Mouse (Mus musculus) kidney, adult 18-20 months (tissue): ENCODE measurements at regions not wholly inside any gene's neighbourhood (a gene's known extent, or its start where the extent isn't known, plus 50 kb on each side); places are given as distances from the start of the nearest gene placed in this dataset.
"Not testable (repeated sequence)": the region's sequence is repeated elsewhere in the genome, so short reads cannot be mapped to it uniquely, and the experiment has no call there.

Source experiments
- DNase-seq: peaks from one replicate; pipeline ENCODE4 v3.0.0; 2021

DNA sequence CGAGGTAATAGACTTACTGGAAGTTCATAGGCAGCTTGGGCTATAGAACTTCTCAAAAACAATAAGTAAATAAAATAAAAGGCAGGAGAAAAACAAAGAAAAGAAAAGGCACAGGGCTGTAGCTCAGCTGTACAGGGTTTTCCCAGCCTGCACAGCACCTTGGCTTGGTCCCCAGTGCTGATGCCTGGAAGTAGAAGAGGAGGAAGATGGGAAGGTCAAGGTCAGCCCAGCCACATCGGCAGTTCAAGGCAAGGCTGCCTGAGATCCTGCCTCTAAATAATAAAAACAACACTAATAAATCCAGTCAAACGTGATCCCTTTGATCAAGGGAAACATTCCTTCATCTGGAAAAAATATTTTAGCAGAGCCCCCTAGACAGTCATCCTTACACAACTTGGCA is 103.1 kb downstream of the Cenpf start:
- DNase-seq: no peak

DNA sequence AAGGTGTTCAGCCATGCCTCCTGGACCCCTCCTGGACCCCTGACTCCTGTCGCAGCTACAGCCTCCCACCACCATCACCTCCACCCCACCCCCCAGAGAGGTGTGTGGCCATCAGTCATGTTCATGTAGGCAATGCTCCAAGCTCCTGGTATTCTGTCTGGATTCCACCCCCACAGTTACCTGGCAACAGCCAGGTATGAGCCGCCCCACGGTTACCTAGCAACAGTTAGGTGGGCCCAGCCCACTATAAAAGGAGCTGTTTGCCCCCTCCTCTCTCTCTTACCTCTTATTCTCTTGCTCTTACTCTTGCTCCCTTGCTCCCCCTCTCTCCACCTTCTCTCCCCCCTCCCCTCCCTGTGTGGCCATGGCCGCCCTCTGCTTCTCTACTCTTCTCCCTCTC is 106.5 kb downstream of the Cenpf start:
- DNase-seq: no peak

DNA sequence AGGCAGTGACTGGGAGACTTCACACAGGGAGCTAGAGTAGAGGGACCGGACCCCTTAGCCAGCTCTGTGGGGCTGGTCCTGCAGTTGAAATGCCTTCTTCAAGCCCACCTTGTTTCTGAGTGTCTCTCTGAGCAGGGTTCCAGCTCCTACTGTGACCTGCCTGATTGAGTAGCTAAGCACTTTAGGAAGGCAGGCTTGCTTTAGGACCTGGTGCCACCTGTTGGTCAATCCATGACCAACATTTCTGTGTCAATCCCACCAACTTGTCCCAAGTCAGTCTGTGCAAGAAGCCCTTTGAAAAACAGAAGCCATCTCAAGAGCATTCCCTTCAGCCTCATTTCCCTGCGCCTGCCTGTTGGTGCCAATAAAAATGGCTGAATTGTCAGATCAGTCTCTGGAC is 108.5 kb downstream of the Cenpf start:
- DNase-seq: peak; percentile 55

DNA sequence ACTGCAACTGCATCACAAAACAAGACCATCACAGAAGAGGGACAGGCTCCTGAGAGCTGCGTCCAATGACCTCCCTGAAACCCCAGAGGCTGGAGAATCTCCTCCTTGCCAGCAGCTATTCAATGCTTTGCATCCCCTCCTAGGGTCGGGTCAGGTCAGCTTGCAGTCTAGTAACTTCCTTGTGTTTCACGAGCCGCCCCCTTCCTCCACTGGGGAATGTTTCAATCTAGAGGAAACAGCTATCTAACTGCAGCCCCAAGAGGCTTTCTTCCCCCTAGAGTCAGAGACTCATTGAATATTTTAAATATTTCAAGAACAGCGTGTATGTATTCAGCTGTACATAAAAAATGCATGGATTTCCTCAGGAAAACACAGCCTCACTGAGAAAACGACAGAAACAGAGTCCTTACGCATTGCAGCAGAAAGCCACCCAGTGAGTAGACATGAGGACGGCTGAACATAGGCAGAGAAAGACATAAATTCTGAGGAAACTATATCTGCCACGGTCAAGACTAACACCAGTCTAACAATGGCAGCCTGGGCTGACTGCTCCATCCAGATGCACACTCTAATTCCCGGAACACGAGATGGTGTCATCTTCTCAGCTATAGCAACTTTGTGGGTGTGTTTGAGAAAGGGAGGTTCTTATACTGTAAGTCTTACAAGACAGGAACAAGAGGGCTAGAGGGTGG is 111.4 kb downstream of the Cenpf start:
- DNase-seq: no peak

DNA sequence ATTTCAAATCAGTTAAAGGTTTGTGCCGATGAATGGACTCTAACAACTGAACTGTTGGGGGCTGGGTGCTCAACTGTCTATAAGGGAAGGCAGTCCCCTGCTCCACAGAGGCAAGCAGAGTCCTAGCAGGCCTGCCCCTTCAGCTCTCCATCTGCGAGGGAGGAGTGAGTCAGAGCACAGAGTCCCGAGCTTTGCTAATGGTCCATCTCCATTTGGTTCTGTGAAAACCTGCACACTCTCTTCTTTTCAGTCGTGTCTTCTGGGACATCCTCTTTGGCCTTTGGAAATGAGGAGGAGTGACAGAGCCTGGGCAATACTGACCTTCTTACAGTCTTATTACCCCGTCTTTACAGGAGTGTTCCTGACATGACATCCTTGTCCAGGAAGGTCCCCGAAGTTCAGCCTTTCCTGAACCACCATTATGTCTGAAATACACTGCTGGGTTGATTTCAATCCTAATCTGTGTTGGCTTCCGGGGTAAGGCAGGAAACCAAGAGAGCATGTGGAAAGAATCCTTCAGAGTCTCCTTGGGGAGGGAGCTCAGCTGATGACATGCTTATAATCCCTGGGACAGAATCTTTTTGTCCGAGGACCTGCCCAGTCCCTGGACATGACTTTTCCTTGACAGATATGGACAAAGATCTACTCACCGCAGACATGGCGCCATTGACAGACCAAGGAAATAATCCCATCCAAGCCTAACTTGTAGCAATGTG is 112.2 kb downstream of the Cenpf start:
- DNase-seq: no peak

DNA sequence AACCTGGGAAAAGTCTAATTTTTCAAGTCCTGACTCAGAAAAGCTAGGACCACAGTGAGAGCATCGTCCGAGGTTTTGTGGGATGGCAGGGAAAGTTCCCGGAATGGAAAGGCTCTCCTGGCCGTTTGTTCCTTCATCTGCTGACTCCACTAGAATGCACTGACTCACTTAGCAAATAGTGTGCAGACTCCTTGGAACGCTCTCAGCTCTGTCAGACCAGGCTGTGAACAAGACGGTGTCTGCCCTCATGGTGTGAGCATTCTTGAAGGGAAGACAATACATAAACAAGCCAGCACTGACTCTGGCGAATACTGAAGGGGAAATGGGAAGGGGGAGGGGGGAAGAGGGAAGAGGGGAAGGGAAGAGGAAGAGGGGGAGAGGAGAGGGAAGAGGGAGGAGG is 121.4 kb downstream of the Cenpf start:
- DNase-seq: no peak

DNA sequence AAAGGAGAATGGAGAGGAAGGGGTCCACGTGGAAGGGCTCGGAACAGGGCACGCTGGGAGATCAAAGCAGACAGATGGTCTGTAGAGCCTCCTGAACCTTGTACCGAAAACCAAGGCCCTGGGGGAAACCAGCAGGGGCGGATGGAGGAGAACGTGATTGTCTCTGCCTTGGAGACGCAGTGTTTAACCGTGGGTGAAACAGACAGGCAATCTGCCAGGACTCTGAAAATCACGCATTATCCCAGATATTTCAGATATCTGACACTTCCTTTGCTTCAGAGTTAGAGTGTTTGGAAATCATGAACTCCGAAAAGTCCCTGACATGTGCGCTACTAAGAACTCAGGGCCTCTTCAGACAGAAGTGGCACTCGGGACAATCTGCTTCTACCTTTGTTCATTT is 126.1 kb downstream of the Cenpf start:
- no peak for DNase-seq

DNA sequence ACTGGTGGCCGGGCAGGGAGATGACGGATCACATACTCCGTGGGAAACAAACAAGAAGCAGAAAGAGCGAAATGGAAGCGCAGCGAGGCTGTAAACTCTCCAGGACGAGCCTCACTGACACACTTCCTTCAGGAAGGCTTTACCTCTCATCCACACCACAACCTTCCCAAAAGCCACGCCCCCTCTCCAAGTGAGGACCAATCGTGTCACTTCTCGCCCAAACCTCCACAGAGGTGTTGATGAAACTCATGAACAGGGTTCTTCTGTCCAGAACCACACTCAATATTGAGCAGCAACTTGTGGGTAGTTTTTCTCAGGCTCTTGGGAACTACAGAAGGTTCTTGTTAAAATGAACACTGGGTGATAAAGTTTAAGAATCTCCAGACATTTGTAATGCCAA is 127.3 kb downstream of the Cenpf start:
- no peak for DNase-seq

DNA sequence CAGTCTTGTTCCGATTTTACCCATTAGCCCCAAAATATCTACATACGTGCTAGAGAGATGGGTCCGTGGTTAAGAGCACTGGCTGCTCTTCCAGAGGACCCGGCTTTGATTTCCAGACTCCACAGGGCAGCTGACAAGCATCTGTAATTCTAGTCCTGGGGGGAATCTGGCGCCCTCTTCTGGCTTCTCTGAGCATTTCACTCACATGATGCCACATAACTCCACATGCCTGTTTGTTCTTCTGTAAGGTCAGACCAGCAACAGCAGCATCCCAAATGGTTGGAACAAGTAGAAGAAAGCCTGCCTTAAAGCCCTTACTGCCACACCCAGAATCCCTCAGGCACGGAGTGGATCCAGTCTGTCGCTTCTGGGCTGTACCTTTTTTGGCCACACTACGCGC is 137.0 kb downstream of the Cenpf start:
- no peak for DNase-seq

DNA sequence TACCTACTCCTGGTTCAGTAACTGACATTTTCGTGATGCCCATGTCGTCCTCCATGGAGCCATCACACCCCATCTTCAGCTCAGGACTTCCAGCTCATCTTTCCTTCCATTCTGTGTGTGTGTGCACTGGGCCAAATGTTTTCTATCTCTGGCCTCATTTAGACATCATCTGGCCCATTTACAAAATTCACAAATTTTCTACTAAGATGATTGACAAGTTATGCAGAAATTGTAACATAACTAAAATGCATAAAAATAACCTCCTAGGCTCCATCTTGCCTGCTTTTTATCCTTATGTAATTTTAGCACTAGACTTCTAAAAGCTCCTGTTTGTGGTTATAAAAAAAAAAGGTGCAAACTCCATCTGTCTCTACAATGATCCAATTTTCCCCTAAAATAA is 130.8 kb upstream of the Kcnk2 start:
- DNase-seq: no peak

DNA sequence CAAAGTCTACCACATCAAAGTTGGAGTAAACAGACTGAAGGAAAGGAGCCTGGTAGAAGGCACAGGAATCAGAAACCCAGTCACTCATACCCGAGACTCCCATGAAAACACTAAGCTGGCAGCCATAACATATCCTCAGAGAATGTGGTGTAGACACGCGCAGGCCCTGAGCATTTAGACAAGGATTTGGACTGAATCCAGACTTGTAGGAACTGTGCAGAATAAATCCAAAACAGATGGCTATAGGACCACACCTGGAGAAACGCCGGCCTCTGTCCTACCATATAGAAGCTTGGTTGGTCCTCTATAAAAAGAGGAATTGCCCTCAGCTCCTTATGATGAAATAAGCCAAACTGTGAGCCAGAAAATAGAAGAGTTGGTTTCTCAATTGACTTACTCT is 124.3 kb upstream of the Kcnk2 start:
- no peak for DNase-seq

DNA sequence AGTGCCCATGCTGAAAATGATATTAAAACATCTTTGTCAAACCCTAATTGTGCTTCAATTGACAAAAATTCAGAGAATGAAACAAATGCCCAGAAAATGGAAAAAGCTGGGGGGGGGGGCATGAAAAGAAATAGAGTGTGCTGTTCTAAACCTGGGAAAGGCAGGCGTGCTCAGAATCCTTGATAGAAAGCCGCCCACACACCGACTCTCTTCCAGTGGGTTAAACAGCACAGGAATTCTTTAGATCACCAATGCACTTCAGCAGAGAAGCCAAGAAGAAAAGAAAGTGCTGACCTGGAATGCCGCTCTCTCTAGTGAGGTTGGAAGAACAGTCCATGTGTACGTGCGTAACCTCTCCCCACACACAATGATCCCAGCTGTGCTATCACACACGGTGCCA is 113.4 kb upstream of the Kcnk2 start:
- no peak for DNase-seq

DNA sequence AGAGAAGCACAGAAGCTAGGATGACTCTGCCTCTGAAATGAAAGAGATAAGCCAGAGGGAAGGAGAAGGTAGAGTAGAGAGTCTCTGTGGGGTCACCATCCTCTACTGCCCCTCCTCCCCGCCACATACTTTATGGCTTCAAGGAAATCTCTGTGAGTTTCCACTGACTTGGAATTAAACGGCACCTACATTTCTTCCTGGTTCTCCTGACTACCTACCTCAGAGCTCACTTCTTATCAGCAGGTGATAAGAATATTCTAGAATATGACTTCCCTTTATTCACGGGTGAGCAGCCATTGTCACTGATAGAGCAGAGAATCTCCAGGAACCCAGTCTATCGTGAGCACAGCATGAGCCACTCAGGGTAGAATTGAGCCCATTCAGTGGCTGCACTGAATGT is 111.3 kb upstream of the Kcnk2 start:
- DNase-seq: no peak

DNA sequence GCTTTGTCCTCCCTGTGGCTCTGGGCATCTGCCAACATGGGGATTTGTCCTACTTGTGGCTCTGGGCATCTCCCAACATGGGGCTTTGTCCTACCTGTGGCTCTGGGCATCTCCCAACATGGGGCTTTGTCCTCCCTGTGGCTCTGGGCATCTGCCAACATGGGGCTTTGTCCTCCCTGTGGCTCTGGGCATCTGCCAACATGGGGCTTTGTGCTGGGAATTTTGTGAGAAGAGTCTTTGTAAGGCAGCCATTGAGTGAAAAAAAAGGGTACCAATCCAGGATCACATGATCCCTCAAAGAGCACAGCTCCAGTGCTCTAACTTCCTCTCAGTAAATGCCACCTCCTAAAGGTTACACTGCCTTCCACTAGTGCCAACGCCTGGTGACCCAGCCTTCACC is 105.2 kb upstream of the Kcnk2 start:
- DNase-seq: not testable (repeated sequence)

DNA sequence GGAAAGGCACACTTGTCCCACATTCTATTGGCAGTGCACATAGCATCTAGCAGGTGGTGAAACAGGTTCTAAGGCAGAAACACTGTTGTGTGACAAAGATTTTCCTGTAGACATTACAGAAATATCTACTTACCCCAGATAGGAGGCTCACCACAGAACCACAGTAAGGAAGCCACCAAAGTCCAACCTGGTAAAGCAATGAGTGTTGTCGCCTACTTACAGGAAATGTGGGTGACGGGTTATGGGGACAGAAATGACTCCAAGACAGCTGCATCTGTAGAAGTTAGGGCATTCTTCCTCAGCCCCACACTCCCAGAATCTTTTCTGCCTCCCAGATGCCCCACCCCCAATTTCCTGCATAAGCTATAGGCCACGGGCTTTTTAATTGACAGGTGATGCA is 97.6 kb upstream of the Kcnk2 start:
- no peak for DNase-seq

DNA sequence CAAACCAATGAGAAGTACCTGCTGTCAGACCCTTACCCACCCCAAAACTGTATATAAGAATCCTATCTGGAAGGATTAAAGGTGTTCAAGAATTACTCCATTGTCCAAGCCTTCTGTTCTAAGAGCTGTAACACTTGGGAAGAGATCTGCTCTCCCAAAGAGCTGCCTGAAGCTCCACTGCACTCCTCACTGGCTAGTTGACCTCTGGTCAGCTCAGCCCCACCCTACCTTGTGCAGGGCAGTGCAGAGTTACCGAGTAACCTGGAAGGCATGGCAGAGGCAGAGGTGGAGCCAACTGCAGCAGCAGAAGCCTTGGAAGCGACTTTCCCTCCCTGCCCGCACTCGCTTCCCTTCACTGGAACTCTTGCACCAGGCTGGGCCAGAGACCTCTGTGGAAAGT is 97.1 kb upstream of the Kcnk2 start:
- peak; percentile 45 for DNase-seq

DNA sequence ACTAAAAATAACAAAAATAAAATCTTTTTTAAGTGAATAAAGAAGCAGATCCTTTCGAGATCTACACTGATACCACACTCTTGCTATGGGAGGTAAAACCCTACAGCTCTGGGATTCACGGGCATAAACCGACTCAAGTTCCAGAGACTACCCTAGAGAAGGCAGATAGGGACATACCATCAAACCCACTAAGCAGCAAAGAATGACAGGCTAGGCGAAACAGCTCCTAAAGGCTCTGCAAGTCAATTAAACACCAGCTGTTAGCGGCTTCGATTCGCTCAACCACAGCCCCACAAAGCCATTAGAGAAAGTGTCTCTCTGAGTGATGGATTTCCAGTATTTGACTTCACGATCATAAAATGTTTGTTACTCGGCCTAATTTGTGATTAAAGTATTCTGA is 95.0 kb upstream of the Kcnk2 start:
- DNase-seq: no peak

DNA sequence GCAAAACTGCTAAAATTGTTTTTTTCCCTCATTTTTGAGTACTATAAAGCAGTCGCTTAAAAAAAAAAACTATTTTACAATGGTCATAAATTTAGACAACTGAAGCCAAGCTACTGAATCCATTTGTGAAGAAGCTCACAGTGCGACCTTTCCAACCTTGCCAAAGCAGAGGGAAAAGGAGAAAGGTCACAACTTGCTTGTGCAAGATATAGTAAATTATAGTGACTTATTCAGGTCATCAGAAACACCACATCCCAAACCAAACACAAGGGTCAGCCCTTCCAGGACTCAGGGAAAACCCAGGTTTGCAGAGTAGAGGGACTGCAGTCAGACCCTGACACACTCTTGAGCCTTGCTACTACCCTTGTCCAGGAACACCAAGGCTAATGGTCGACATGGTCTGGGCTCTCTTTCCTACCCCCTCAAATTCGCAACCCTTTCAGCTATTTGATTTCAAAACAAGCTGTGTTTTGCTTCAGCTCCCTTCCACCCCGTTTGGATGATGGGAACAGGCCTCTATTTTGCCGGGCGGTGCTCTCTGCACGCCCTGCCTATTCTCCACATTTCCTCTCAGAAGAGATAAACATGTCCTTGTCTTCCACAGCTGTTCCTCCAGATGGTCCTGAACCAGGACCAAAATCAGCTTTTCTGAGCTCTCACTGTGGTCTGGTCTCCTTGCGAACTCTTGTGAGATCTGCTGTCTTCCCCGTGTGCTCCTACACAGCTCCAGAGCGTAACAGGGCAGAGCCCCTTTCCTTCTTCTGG is 93.5 kb upstream of the Kcnk2 start:
- peak; percentile 27 for DNase-seq

DNA sequence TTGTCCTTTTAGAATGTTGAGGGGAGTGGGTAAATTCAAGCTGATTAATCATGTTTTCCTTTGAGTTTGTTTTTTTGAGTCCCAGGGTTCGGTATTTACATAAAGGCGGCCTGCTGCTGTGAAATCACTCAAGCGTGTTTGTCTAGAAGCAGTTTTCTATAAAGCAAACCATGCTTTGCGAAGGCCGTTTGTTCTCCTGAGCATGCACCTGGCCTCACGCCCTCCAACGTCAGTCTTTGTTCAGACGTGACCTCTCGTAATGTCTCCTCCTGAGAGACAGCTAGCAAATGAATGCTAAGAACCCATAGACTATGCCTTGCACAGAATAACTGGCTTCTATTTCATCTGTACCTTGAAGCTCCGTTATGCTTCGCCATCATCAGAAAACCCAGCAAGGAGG is 92.8 kb upstream of the Kcnk2 start:
- DNase-seq: no peak

DNA sequence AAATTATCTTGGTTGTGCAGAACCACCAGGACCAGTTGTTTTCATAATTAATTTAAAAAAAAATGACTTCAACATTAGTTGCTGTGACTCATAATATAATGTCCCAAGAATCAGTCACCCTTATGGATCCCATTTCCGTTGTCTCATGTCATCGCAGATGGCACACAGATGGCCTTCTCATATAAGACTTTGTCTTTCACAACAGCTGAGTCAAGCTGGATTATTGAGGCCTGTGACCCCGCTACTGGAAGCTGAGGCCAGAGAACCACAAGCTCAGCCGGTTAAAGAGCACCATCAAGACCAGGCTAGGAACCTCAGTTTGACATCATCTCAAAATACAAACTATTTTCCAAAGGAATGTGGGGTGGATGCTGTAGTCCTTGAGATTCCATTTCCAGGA is 83.3 kb upstream of the Kcnk2 start:
- DNase-seq: no peak

DNA sequence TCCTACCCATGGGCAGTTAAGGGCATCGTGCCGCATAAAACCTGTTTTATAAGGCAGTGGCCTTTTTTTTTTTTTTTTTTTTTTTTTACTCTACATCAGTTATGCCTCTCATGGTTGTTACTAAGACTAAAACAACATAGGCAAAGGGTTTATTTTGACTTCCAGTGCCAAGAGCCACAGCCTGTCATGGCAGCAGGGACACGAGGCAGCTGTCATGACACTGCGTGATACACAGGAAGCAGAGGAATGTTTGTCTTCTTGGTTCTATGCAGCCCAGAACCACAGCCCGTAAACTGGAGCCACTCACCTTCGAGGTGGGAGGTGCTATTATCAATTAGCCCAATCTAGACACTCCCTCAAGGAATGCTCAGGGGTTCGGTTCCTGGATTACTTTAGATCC is 81.3 kb upstream of the Kcnk2 start:
- no peak for DNase-seq

DNA sequence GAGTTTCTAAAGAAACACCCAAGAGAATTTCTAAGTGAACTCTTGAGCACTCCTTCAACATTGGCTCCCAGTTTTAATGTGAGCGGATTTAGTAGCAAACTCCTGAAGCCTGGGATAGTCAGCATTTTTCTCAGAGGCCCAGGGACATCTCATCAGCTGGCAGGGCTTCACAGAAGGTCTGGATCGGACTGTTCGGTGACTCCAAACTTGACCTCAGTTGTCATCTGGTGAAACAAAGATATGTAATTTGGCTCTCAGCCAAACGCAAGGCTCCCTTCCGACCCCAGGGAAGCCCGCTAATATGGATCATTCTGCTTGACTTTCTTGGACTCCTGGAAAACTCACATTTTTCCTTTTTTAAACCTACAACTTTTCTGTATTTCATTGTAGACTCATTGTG is 76.0 kb upstream of the Kcnk2 start:
- no peak for DNase-seq

DNA sequence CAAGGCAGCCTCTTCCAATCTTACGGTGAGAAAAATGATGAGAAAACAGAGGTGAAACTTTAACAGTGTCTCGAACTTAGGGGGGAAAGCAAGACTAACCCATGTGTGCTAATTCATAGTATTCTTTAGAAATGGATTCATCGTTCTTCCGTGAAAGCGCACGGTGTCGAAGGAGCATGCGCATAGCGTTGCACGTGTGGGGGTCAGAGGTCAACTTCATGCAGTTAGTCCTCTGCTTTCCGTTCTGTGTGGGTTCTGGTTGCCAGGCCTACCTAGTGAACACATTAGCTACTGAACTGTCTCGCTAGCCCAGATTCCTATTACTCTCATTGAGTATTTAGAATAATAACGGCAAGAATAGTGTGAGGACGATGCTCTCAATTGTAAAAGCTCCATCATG is 74.7 kb upstream of the Kcnk2 start:
- DNase-seq: no peak

DNA sequence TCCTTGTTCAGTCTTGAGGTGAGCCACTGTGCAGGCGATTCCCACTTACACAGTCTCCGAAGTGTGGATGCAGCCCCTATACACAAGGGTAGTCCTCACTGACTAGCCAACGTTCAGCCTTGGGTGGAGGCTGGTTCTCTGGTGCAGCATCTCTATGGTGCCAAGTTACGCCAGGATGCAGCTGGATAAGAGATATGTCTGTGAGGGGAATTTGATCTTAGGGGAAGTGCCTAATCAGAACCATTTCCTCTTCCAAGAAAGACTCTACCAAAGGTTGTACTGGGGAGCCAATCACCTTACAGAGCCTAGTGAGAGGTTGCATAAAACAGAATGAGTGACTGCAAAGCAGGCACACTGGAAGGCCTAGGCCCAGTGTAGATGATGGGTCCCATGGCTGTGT is 71.0 kb upstream of the Kcnk2 start:
- no peak for DNase-seq
